Comparison of ENCODE assay signal across 9 mouse cellular contexts in the genomic region with DNA sequence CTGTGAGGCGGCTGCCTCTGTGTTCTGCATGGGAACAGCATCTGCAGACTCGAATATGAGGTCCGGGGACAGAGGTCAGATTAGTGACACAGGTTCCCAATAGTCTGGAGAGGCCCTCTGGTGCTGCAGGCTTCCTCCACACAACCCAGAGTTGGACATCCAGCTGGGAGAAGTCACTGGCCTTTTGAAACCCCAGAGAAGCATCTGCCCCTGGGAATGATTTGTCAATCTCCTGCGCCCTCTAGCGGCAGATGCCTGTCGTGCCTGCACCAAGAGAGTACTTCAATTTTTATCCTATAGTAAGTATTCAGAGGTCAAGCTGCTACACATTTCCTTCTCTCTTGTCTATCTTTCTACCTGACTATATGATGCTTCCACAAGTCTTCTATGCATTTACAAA.
DNase-seq lines count a peak whose midpoint lies in the region; ATAC-seq and TF ChIP-seq lines count a peak whose summit lies in the region.
"Had no signal": no experiment of that assay in that cellular context is flagged by ENCODE, and none has a peak within 500 bp of the region (broad histone marks: within the 10 kb centered on the region; RNA-seq: fewer than 3 reads in every experiment).

No protein-coding gene starts in this region.

- H3K9me3 ChIP-seq in lung, postnatal 0 days (ENCODE audit: low read length), result no peaks in the 10 kb centered on the region
- H3K9me3 ChIP-seq: megakaryocyte, embryonic 14.5 days had no signal

- H3K27me3 ChIP-seq in lung, postnatal 0 days (replicated peaks; ENCODE audit: insufficient read depth, low read length), result no peaks in the 10 kb centered on the region
- H3K27me3 ChIP-seq: megakaryocyte, embryonic 14.5 days had no signal

- H3K27ac ChIP-seq in lung, postnatal 0 days (ENCODE audit: low read length), result no peak overlapping the region

- H3K4me1 ChIP-seq in lung, postnatal 0 days (ENCODE audit: insufficient read depth, low read depth, low read length), result no peaks in the 10 kb centered on the region
- H3K4me1 ChIP-seq: megakaryocyte, embryonic 14.5 days had no signal

- ATAC-seq in CD4-positive, CD25-positive, alpha-beta regulatory T cell, adult 4 months, result no peak
- peak; percentile 79 for ATAC-seq in granulocyte monocyte progenitor cell, adult 5-6 weeks (replicated peaks; ENCODE audit: poor library complexity, severe bottlenecking)
- ATAC-seq in lung, postnatal 0 days, result peak; percentile 30; the same call in 1 of the 2 replicates

- peak; percentile 87 for TF ChIP-seq CTCF in lung, postnatal 0 days (IDR thresholded peaks at IDR 0.05)

- no peak overlapping the region for H3K4me3 ChIP-seq in lung, postnatal 0 days (ENCODE audit: low read depth, low read length)
- H3K4me3 ChIP-seq: megakaryocyte, embryonic 14.5 days had no signal

- no peaks in the 10 kb centered on the region for H3K36me3 ChIP-seq in lung, postnatal 0 days (ENCODE audit: insufficient read depth, low read length)

- peak; percentile 53 for DNase-seq in CD4-positive, CD25-positive, alpha-beta regulatory T cell, adult 2 months (ENCODE audit: low read depth, low spot score)
- DNase-seq in R1 (ENCODE audit: low read depth, low spot score), result peak; percentile 68
- peak; percentile 41 to 46 for DNase-seq in cerebellum, postnatal 36 days
- DNase-seq in layer of hippocampus, adult 8-10 months (ENCODE audit: low spot score in 2 of 2), result peak; percentile 9 to 58
- DNase-seq in lung, postnatal 0 days (ENCODE audit: low spot score), result peak; percentile 61
- DNase-seq in right cerebral cortex, postnatal 4 days, result peak; percentile 70

- H3K9ac ChIP-seq in lung, postnatal 0 days (replicated peaks; ENCODE audit: low read depth), result no peak overlapping the region

- TF ChIP-seq EP300 in lung, postnatal 0 days (IDR thresholded peaks at IDR 0.05), result no peak

- 19% methylated on average over 6 of the region's 6 CpGs for WGBS in lung, postnatal 0 days

- H3K4me2 ChIP-seq in lung, postnatal 0 days (replicated peaks; ENCODE audit: low read depth, low read length), result no peak overlapping the region
